Mouse (Mus musculus) bone marrow, adult 2 months (tissue): ENCODE measurements around the gene Gpn3.

Source experiments
- CTCF ChIP-seq: fragments of 200-500 bp; IDR thresholded peaks from 2 replicates; pipeline ENCODE4 v1.5.1; 2011; ENCODE audit warnings: low read length, control low read depth; ENCODE audit not compliant: control insufficient read depth, insufficient read depth
- POLR2A ChIP-seq: fragments of 200-500 bp; IDR thresholded peaks from 2 replicates; pipeline ENCODE4 v1.6.1; 2011; ENCODE audit warnings: low read depth, mild to moderate bottlenecking, control low read depth, low read length, borderline replicate concordance; ENCODE audit not compliant: control insufficient read depth

DNA sequence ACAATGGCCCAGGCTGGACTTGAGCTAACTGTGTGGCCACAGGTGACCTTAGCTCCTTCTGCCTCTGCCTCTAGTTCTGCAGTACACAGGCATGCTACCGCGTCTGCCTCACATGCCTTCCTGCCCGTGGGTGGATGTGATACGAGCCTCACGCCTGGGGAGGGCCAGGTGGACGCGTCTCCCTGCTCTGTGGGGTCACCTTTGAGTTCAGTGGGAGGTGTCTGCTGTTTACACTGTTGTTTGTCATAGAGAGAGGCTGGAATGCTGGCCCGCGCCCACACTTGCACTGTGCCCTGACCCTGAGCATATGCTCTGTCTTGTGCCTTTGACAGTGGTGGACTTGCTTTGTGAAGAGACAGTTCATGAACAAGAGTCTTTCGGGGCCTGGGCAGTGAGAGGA is 33.9 kb downstream of the Gpn3 start:
- no peak for TF ChIP-seq CTCF
- TF ChIP-seq POLR2A = 0 out of 2 replicates have a peak, but pooled peaks have one; percentile 13
